Mouse (Mus musculus): Measurements from ENCODE around the gene Elf3. TPM values are rescaled to one million over a fixed set of nuclear protein-coding genes. Genes with fewer than 3 reads are reported as not detected.
A peak's percentile ranks its signal among the peaks of the same experiment; 100 is the strongest.

Elf3 gene
- polyA plus RNA-seq (2014; fragmentation: Nextera tagmentation; extraction: Ambion mirVana): 1.0 and 1.3 TPM in 2 replicates

DNA sequence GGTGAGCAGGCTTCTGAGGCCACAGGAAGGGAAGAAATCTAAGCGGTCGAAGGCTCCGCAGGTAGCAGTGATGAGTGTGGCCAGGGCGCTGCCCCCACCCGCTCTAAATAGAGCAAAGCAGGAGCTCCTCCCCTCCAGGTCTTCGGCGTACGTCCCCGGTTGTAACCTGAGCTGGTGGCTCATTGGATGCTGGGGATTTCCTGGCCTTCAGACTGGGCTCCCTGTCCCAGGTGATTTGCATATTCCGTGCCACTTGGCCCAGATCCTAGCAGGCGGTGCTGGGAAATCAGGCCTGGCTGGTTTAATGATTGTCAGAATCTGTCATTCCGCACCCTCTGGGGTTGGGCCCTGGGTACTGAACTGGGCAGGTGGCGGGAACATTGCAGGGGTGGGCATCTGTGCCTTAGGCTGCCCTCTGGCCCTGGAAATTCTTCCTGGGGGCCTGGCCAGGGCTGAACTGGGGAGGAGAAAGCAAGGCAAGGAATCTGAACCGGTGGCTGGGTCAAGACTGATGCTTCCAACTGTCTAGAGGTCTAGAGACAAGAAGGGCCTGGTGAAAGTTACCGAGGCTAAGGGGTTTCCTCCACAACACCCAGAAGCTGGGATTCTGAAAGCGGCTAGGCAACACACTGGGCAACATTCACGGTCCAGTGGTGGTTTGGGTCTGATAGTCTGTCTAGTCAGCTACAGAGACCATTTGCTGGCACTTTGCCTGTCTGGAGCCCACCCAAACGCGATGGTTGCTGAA, at the start of gene Elf3:
TSS of gene Elf3 (minus strand) at position 189 of the 748 bp plus-strand sequence.
- Histone ChIP-seq H3K9ac (ENCODE audit: low read depth, low read length) (peak within 1 kb of the TSS; percentile 62), H3K27ac (ENCODE audit: low read depth, low read length) (0 out of 2 replicates have a peak within 1 kb of the TSS, but pooled peaks have one; percentile 17), H3K36me3 (ENCODE audit: control insufficient read depth, insufficient read depth, low read length) (peaks cover 2% of the 10 kb centered on the region; the same call in 1 of the 2 replicates), H3K27me3 (ENCODE audit: control insufficient read depth, insufficient read depth, low read length) (peaks cover 22% of the 10 kb centered on the region), H3K4me2 (peak within 1 kb of the TSS; percentile 71), H3K9me3 (replicated peaks; ENCODE audit: control insufficient read depth, low read length) (no peaks in the 10 kb centered on the region), H3K4me3 (ENCODE audit: low read depth, low read length) (peak within 1 kb of the TSS; percentile 20), H3K4me1 (ENCODE audit: control insufficient read depth, insufficient read depth, low read length) (peaks cover 19% of the 10 kb centered on the region)
- 5% methylated on average over 19 of the region's 19 CpGs for WGBS (ENCODE audit: insufficient replicate concordance)
- 0 out of 2 replicates have a peak, but pooled peaks have one; percentile 51 for ATAC-seq (replicated peaks; ENCODE audit: insufficient number of reproducible peaks, low FRiP score, low TSS enrichment)

DNA sequence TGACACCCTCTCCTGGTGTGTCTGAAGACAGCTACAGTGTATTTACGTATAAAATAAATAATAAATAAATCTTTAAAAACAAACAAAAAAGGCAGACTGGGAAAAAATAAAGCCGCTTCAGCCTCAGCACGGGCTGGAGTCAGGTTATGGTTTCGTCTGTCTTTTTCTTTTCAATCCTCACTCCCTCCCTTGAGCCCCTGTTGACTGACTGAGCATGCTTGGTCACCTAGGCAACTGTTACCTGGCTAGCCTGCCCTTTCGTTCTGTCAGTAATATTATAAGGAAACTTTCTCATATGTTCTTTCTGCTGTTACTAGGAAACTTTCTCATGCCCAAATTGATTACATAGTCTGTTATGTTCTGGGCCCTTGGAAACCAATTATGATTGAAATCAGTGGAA, 32.5 kb upstream of the Elf3 start:
- no peaks in the 10 kb centered on the region for H3K4me1 ChIP-seq (ENCODE audit: control insufficient read depth, insufficient read depth, low read length)
- no peak overlapping the region for H3K27ac ChIP-seq (ENCODE audit: low read depth, low read length)
- no peaks in the 10 kb centered on the region for H3K27me3 ChIP-seq (ENCODE audit: control insufficient read depth, insufficient read depth, low read length)
- no peaks in the 10 kb centered on the region for H3K9me3 ChIP-seq (replicated peaks; ENCODE audit: control insufficient read depth, low read length)
- WGBS (ENCODE audit: insufficient replicate concordance): 80% methylated on average over 5 of the region's 5 CpGs
- no peak overlapping the region for H3K4me2 ChIP-seq
- H3K9ac ChIP-seq (ENCODE audit: low read depth, low read length): no peak overlapping the region
- H3K36me3 ChIP-seq (ENCODE audit: control insufficient read depth, insufficient read depth, low read length): peaks cover 9% of the 10 kb centered on the region
- H3K4me3 ChIP-seq (ENCODE audit: low read depth, low read length): no peak overlapping the region
- ATAC-seq (replicated peaks; ENCODE audit: insufficient number of reproducible peaks, low FRiP score, low TSS enrichment): no peak

DNA sequence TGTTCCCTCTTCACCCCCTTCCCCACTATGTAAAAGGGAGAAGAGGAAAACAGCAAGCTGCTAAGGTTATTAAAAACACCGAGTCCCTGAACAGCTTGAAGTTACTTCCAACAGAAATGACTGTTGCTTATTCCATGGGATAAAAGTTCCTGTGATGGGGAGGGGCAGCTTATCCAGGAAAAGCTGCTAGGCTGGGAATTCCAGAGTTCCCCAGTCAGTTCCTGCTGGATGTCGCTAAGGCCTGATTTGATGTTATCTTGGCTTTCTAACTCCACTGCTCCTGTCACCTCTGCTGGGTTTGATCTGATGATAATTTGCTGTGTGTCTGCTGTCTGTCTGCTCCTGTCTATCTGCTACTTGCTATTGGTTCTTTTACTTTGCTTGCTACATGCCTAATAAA, 27.9 kb upstream of the Elf3 start:
- Histone ChIP-seq H3K27ac (ENCODE audit: low read depth, low read length) (no peak overlapping the region), H3K36me3 (ENCODE audit: control insufficient read depth, insufficient read depth, low read length) (no peaks in the 10 kb centered on the region), H3K27me3 (ENCODE audit: control insufficient read depth, insufficient read depth, low read length) (no peaks in the 10 kb centered on the region), H3K9me3 (replicated peaks; ENCODE audit: control insufficient read depth, low read length) (no peaks in the 10 kb centered on the region), H3K9ac (ENCODE audit: low read depth, low read length) (no peak overlapping the region), H3K4me2 (no peak overlapping the region), H3K4me3 (ENCODE audit: low read depth, low read length) (no peak overlapping the region), H3K4me1 (ENCODE audit: control insufficient read depth, insufficient read depth, low read length) (no peaks in the 10 kb centered on the region)
- no peak for ATAC-seq (replicated peaks; ENCODE audit: insufficient number of reproducible peaks, low FRiP score, low TSS enrichment)
- WGBS (ENCODE audit: insufficient replicate concordance): 33% methylated on average over 2 of the region's 2 CpGs

DNA sequence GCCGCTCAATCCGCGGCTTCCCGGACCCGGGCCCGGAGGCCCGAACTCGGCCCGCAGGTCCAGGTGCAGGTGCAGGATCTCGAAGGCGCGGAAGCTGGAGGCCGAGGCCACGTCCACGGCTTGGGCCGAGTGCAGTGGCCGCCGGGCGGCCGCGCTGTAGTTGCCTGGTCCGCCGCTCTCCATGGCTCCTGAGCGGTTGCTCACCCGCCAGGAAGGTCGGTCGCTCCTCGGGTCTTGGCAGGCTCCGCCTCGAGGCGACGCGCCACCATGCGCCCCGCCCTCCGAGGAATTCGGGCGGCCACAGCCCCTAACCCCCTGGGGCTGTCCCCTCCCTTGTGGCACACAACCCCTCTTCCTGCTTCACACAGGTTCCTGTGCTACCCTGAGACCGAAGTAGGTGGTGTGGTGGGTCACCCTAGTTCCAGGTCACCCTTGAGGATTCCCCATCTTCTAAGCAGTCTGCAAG, 25.5 kb upstream of the Elf3 start, which contains the start of gene Rnpep:
TSS of gene Rnpep (minus strand) at position 259 of the 466 bp plus-strand sequence.
- H3K27me3 ChIP-seq (ENCODE audit: control insufficient read depth, insufficient read depth, low read length): no peaks in the 10 kb centered on the region
- ATAC-seq (replicated peaks; ENCODE audit: insufficient number of reproducible peaks, low FRiP score, low TSS enrichment): peak; percentile 79
- H3K36me3 ChIP-seq (ENCODE audit: control insufficient read depth, insufficient read depth, low read length): no peaks in the 10 kb centered on the region
- under 1% methylated on average over 36 of the region's 39 CpGs for WGBS (ENCODE audit: insufficient replicate concordance)
- H3K9me3 ChIP-seq (replicated peaks; ENCODE audit: control insufficient read depth, low read length): no peaks in the 10 kb centered on the region
- no peaks in the 10 kb centered on the region for H3K4me1 ChIP-seq (ENCODE audit: control insufficient read depth, insufficient read depth, low read length)
- peak within 1 kb of the TSS; percentile 72 for H3K4me2 ChIP-seq
- peak within 1 kb of the TSS; percentile 73 for H3K9ac ChIP-seq (ENCODE audit: low read depth, low read length)
- H3K4me3 ChIP-seq (ENCODE audit: low read depth, low read length): peak within 1 kb of the TSS; percentile 53
- H3K27ac ChIP-seq (ENCODE audit: low read depth, low read length): peak within 1 kb of the TSS; percentile 62

DNA sequence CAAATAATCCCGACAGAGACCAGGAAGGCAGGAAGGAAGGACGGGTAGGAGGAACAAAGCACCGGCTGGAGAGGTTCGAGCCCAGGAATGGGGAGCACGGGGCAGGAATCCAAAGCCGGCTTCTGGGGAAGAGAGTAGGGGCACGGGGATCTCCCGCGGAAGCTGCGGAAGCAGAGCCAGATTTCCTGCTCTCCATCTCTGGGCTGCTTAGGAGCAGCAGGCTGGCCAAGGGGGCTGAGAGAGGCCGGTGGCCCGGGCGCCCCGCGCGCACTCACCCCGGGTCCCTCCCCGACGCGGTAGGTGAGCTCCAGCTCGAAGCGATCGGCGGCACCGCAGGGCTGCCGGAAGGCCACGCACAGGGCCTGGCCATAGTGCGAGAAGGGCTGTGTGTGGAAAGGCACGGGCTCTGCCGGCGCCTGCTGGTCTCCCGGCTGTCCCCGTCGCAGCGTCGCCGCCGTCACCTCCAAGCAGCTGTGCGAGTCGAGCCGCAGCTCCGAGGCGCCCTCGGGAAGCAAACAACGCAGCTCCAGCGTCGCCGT, 25.0 kb upstream of the Elf3 start:
- peak; percentile 56 for ATAC-seq (replicated peaks; ENCODE audit: insufficient number of reproducible peaks, low FRiP score, low TSS enrichment)
- H3K9me3 ChIP-seq (replicated peaks; ENCODE audit: control insufficient read depth, low read length): no peaks in the 10 kb centered on the region
- H3K4me2 ChIP-seq: peak overlapping the region; percentile 72
- H3K9ac ChIP-seq (ENCODE audit: low read depth, low read length): peak overlapping the region; percentile 73
- no peaks in the 10 kb centered on the region for H3K27me3 ChIP-seq (ENCODE audit: control insufficient read depth, insufficient read depth, low read length)
- H3K4me1 ChIP-seq (ENCODE audit: control insufficient read depth, insufficient read depth, low read length): no peaks in the 10 kb centered on the region
- peak overlapping the region; percentile 62 for H3K27ac ChIP-seq (ENCODE audit: low read depth, low read length)
- H3K36me3 ChIP-seq (ENCODE audit: control insufficient read depth, insufficient read depth, low read length): no peaks in the 10 kb centered on the region
- H3K4me3 ChIP-seq (ENCODE audit: low read depth, low read length): peak overlapping the region; percentile 53
- under 1% methylated on average over 44 of the region's 48 CpGs for WGBS (ENCODE audit: insufficient replicate concordance)

DNA sequence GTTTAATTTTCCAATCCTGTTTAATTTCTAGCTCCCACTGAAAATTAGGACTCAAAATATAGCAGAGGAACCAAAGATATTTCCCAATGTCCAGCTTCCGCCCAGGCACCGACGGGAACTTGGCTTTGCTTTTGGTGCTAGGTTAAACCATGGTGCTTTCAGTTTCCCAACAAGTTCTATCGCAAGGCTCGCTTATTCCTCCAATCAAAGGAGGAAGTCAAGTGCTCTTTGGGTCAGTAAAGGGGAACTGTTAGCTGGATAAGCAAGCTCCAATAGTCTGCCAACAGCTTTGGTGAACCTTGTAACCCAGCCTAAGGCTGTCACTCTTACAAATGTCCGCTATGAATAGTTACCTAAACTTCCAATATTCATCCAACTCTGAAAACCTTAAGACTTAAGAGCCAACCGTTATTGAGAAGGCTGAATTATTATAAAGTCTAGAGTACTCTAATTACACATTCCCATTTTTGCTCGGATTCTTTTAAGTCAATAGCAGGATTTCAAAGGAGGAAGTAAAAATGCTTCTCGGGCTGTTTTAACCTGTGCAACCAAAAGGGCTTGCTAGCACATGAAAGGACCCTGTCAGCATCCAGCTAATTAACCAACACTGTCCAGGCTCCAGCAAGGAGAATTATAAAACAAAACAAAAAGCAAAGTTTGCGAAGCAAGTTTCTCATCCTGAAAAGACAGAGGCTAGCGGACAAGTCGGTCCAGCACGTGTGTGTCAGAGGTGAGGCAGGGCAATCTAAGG, 24.3 kb upstream of the Elf3 start:
- 34% methylated on average over 13 of the region's 13 CpGs for WGBS (ENCODE audit: insufficient replicate concordance)
- no peak for ATAC-seq (replicated peaks; ENCODE audit: insufficient number of reproducible peaks, low FRiP score, low TSS enrichment)

DNA sequence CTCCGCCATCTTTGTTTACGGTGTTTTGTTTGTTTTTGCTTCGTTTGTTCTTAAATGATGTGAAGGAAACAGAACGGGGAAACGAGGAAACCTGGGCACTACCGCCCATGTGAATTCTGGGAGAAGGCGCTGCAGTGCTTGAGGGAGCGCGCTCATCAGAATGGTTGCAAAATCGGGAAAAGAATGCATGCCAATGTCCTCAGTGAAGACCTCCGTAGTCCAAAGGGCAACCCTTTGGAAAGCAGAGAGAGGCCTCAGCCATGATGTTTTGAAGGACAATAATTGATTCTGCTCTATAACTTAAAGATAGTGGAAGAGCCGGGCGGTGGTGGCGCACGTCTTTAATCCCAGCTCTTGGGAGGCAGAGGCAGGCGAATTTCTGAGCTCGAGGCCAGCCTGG, 23.5 kb upstream of the Elf3 start:
- WGBS (ENCODE audit: insufficient replicate concordance): 91% methylated on average over 17 of the region's 17 CpGs

More for the DNA sequence above, 24.3 kb upstream of the Elf3 start:
- peak overlapping the region; percentile 73 for H3K9ac ChIP-seq (ENCODE audit: low read depth, low read length)
- no peak overlapping the region; the same call in 1 of the 2 replicates for H3K27ac ChIP-seq (ENCODE audit: low read depth, low read length)
- peak overlapping the region; percentile 72 for H3K4me2 ChIP-seq
- H3K27me3 ChIP-seq (ENCODE audit: control insufficient read depth, insufficient read depth, low read length): no peaks in the 10 kb centered on the region
- peaks cover 4% of the 10 kb centered on the region; the same call in 1 of the 2 replicates for H3K36me3 ChIP-seq (ENCODE audit: control insufficient read depth, insufficient read depth, low read length)
- no peaks in the 10 kb centered on the region for H3K4me1 ChIP-seq (ENCODE audit: control insufficient read depth, insufficient read depth, low read length)
- no peaks in the 10 kb centered on the region for H3K9me3 ChIP-seq (replicated peaks; ENCODE audit: control insufficient read depth, low read length)
- H3K4me3 ChIP-seq (ENCODE audit: low read depth, low read length): peak overlapping the region; percentile 53

DNA sequence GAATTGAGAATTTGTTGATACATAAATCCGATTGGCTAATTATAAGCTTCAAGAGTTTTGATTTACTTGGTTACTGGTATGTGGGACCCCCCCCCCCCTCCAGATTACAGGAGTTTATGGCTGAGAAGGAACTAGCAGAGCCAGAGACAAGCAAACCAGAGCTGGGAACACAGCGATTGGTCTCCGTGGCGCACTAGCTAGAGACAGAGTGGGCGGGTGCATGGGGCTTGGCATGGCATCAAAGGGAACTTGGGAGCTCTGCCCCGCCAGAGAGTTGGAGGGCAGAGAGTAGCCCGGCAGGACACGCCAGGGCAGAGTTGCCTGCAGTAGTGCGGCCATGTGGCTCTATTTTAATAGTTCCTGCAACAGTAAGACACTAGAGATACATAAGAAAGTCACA, 22.3 kb upstream of the Elf3 start:
- Histone ChIP-seq H3K4me3 (ENCODE audit: low read depth, low read length) (no peak overlapping the region), H3K9me3 (replicated peaks; ENCODE audit: control insufficient read depth, low read length) (no peaks in the 10 kb centered on the region), H3K27ac (ENCODE audit: low read depth, low read length) (no peak overlapping the region), H3K4me2 (no peak overlapping the region), H3K36me3 (ENCODE audit: control insufficient read depth, insufficient read depth, low read length) (peaks cover 13% of the 10 kb centered on the region), H3K27me3 (ENCODE audit: control insufficient read depth, insufficient read depth, low read length) (no peaks in the 10 kb centered on the region), H3K9ac (ENCODE audit: low read depth, low read length) (no peak overlapping the region), H3K4me1 (ENCODE audit: control insufficient read depth, insufficient read depth, low read length) (no peaks in the 10 kb centered on the region)
- 76% methylated on average over 9 of the region's 9 CpGs for WGBS (ENCODE audit: insufficient replicate concordance)
- ATAC-seq (replicated peaks; ENCODE audit: insufficient number of reproducible peaks, low FRiP score, low TSS enrichment): no peak

More for the DNA sequence above, 23.5 kb upstream of the Elf3 start:
- no peak overlapping the region for H3K27ac ChIP-seq (ENCODE audit: low read depth, low read length)
- H3K9me3 ChIP-seq (replicated peaks; ENCODE audit: control insufficient read depth, low read length): no peaks in the 10 kb centered on the region
- no peak overlapping the region for H3K9ac ChIP-seq (ENCODE audit: low read depth, low read length)
- H3K36me3 ChIP-seq (ENCODE audit: control insufficient read depth, insufficient read depth, low read length): peaks cover 8% of the 10 kb centered on the region
- H3K27me3 ChIP-seq (ENCODE audit: control insufficient read depth, insufficient read depth, low read length): no peaks in the 10 kb centered on the region
- H3K4me3 ChIP-seq (ENCODE audit: low read depth, low read length): no peak overlapping the region
- no peaks in the 10 kb centered on the region for H3K4me1 ChIP-seq (ENCODE audit: control insufficient read depth, insufficient read depth, low read length)
- no peak for ATAC-seq (replicated peaks; ENCODE audit: insufficient number of reproducible peaks, low FRiP score, low TSS enrichment)
- H3K4me2 ChIP-seq: no peak overlapping the region

Data from heart, embryonic 11.5 days (tissue).